Mouse (Mus musculus): ENCODE data around the gene Slc47a2. TPM values are rescaled to one million over a fixed set of nuclear protein-coding genes. Genes with fewer than 3 reads are reported as not detected.

The Slc47a2 gene
- total RNA-seq (2017), result not detected in 3 replicates

GRCm38 (mm10) chr11:61342505-61343420 is at the start of gene Slc47a2:
Slc47a2 (minus strand) TSS chr11:61342860.
- no peak for ATAC-seq (replicated peaks; ENCODE audit: insufficient number of reproducible peaks, low FRiP score, low TSS enrichment, poor library complexity, severe bottlenecking)

GRCm38 (mm10) chr11:61388936-61389335 is 46.3 kb upstream of the Slc47a2 start:
- ATAC-seq (replicated peaks; ENCODE audit: insufficient number of reproducible peaks, low FRiP score, low TSS enrichment, poor library complexity, severe bottlenecking), result no peak

DNA sequence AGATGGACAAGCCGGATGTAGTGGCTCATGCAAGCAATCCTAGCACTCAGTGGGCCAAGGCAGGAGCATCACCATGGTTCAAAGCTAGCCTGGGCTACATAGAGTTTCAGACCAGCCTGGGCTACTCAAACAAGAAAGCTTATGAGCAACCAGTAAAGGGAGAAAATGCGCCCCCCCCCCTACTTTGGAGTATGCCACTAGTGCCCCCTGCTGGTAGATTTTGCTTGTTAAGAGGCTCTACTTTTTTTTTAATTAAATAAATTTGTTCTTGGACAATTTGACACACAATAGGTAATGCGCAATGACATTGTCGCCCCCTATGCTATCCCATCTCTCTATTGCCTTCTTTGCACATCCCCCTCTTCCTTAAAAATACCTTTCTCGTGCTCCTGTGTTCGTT is 45.4 kb upstream of the Slc47a2 start:
- no peak for ATAC-seq (replicated peaks; ENCODE audit: insufficient number of reproducible peaks, low FRiP score, low TSS enrichment, poor library complexity, severe bottlenecking)

DNA sequence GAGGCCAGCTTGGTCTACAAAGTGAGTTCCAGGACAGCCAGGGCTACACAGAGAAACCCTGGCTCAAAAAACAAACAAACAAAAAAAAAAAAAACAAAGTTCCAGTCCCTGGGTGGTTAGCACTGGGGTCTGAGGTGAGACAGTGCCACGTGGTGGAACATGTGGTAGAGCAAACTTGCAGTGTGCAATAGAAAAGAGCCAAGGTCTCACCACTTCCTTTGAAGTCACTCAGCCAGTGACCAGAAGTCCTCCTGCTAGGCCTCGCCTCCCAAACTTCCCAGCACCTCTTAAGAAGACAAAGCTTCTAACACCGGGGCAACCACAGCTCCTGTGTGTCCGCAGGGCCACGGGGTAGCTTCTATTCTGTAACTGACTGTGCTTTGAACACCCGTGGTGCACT is 44.6 kb upstream of the Slc47a2 start:
- ATAC-seq (replicated peaks; ENCODE audit: insufficient number of reproducible peaks, low FRiP score, low TSS enrichment, poor library complexity, severe bottlenecking), result no peak

DNA sequence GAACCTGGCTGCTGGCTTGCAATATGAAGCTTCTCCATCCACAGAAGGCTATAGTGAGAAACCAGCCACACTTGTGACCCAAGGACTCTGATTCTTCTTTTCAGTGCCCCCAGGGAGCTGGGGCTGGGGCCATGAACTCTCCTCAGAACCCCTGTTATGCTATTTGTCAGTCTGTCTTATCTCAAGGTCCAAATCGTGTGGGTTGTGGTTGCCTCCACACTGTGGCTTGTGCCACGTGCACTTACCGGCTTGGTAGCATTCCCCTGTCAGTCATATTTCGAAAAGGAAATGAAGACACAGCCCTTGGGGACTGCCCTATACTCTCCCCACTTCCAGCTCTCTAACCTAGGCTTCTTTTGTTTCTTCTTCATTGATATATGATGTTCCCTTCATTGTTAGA is 43.1 kb upstream of the Slc47a2 start:
- ATAC-seq (replicated peaks; ENCODE audit: insufficient number of reproducible peaks, low FRiP score, low TSS enrichment, poor library complexity, severe bottlenecking), result no peak

- ATAC-seq (replicated peaks; ENCODE audit: insufficient number of reproducible peaks, low FRiP score, low TSS enrichment, poor library complexity, severe bottlenecking), result no peak
These were observed 38.6 kb upstream of the Slc47a2 start for GRCm38 (mm10) chr11:61381272-61381671.

DNA sequence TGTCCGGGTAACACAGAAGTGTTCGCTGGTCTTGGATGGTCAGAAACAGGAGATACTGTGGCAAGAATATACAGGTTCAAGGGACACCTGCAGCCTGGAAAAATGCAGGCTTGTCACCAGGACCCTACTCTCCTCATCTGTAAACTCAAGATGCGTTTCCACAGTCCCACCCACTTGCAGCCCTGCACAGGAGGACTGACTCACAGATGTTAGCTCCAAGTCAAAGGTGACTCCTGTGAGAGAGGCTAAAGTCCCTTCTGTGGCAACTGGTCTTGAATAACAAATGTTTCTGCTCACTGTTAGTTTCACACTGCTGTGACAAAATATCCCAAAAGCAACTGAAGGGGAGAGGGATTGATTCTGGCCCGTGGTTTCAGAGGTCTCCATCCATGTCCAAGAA is 36.0 kb upstream of the Slc47a2 start:
- ATAC-seq (replicated peaks; ENCODE audit: insufficient number of reproducible peaks, low FRiP score, low TSS enrichment, poor library complexity, severe bottlenecking), result no peak

DNA sequence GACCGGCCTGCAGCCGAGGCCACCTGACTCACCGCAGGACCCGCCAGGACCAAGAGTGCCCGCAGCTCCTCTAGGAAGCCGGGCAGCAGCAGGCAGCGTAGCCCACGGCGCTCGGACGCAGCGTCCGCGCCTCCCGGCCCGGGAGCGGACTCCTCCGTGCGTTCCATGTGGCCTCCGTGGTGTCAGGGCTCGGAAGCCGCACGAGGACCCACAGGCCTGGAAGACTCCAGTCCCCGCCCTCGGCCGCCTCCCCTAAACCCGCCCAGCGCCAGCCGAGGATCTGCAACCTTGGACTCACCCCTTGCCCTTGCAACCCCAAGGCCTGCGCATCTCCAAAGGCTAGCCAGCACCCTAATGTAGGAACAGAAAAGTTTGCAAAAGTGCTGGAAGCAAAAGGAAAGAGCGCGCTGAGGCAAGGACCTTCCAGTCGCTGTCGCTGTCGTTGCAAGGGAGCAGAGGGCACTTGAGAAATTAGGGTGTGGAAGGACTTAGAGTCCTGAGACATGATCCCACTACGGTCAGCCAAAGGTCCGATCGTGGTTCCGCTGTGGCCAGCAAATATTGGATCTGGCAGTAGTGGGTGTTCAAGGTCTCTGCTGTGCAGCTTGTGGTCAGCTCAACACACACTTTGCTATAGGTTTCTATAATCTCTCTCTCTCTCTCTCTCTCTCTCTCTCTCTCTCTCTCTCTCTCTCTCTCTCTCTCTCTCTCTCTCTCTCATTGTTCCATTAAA is 35.4 kb upstream of the Slc47a2 start, which contains the start of gene Slc47a1:
Gene Slc47a1, minus strand, starts transcription at position 465 of the 733 bp plus-strand sequence.
- no peak for ATAC-seq (replicated peaks; ENCODE audit: insufficient number of reproducible peaks, low FRiP score, low TSS enrichment, poor library complexity, severe bottlenecking)

- ATAC-seq (replicated peaks; ENCODE audit: insufficient number of reproducible peaks, low FRiP score, low TSS enrichment, poor library complexity, severe bottlenecking), result no peak
These were observed 26.0 kb upstream of the Slc47a2 start for GRCm38 (mm10) chr11:61368668-61369067.

- no peak for ATAC-seq (replicated peaks; ENCODE audit: insufficient number of reproducible peaks, low FRiP score, low TSS enrichment, poor library complexity, severe bottlenecking)
These were observed 24.0 kb upstream of the Slc47a2 start for GRCm38 (mm10) chr11:61366517-61367273.

- no peak for ATAC-seq (replicated peaks; ENCODE audit: insufficient number of reproducible peaks, low FRiP score, low TSS enrichment, poor library complexity, severe bottlenecking)
These were observed 23.3 kb upstream of the Slc47a2 start for GRCm38 (mm10) chr11:61365938-61366337.

GRCm38 (mm10) chr11:61364096-61364495 is 21.4 kb upstream of the Slc47a2 start:
- no peak for ATAC-seq (replicated peaks; ENCODE audit: insufficient number of reproducible peaks, low FRiP score, low TSS enrichment, poor library complexity, severe bottlenecking)

GRCm38 (mm10) chr11:61361515-61362190 is 19.0 kb upstream of the Slc47a2 start:
- no peak for ATAC-seq (replicated peaks; ENCODE audit: insufficient number of reproducible peaks, low FRiP score, low TSS enrichment, poor library complexity, severe bottlenecking)

- no peak for ATAC-seq (replicated peaks; ENCODE audit: insufficient number of reproducible peaks, low FRiP score, low TSS enrichment, poor library complexity, severe bottlenecking)
These were observed 13.9 kb upstream of the Slc47a2 start for GRCm38 (mm10) chr11:61356600-61356999.

- ATAC-seq (replicated peaks; ENCODE audit: insufficient number of reproducible peaks, low FRiP score, low TSS enrichment, poor library complexity, severe bottlenecking), result no peak
These were observed 13.5 kb upstream of the Slc47a2 start for GRCm38 (mm10) chr11:61356111-61356510.

DNA sequence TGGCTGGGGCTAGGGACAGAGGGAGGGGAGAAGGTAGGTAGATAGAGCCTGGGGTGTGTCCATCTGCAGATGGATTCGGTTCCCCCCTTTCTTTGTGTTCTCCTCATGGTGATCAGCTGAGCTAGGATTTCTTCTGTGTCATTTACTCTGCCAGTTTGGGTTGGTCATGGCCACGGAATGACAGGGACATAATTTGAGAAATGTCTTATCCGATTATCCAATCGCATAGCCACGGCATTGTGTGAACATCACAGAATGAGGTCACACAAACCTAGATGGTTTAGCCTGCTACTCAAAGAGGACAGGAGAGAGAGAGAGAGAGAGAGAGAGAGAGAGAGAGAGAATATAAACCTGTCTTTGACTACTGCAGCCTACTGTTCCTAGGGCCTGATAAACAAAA is 12.7 kb upstream of the Slc47a2 start:
- no peak for ATAC-seq (replicated peaks; ENCODE audit: insufficient number of reproducible peaks, low FRiP score, low TSS enrichment, poor library complexity, severe bottlenecking)

GRCm38 (mm10) chr11:61354346-61354745 is 11.7 kb upstream of the Slc47a2 start:
- ATAC-seq (replicated peaks; ENCODE audit: insufficient number of reproducible peaks, low FRiP score, low TSS enrichment, poor library complexity, severe bottlenecking), result no peak

DNA sequence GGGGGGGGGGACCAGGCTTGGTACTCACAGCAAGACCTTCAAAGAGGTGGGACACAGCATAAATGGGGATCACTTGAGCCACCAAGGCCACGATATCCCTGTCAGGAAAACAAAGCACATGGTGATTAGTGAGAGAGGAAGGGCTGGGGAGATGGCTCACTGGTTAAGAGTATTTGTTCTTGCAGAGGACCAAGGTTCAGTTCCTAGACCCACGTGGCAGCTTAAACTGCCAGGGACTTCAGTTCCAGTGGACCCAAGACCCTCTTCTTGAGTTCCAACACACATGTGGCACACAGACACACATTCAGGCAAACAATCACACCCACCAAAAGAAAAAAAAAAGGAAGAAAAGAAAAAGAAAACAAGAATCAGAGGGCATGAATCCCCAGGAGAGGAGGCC is 10.4 kb upstream of the Slc47a2 start:
- no peak for ATAC-seq (replicated peaks; ENCODE audit: insufficient number of reproducible peaks, low FRiP score, low TSS enrichment, poor library complexity, severe bottlenecking)

Measured in monocyte, adult 5-6 weeks (primary cell).